Mouse (Mus musculus) C2C12 (cell line): ENCODE measurements at regions not wholly inside any gene's neighbourhood (a gene's known extent, or its start where the extent isn't known, plus 50 kb on each side); places are given as distances from the start of the nearest gene placed in this dataset.

Source experiments
- H3K27me3 ChIP-seq: one replicate; pipeline ENCODE4 v1.6.1; 2011; ENCODE audit not compliant: control insufficient read depth, insufficient read depth, insufficient read length
- H3K36me3 ChIP-seq: one replicate; pipeline ENCODE4 v1.6.1; 2011; ENCODE audit not compliant: control insufficient read depth, insufficient read depth
- H3K4me3 ChIP-seq: one replicate; pipeline ENCODE4 v1.5.1; 2011; ENCODE audit warnings: mild to moderate bottlenecking, control low read depth; ENCODE audit not compliant: poor library complexity, insufficient read depth, severe bottlenecking
- H3K79me2 ChIP-seq: one replicate; pipeline ENCODE4 v1.6.1; 2011; ENCODE audit not compliant: control insufficient read depth, insufficient read depth
- H3K79me3 ChIP-seq: one replicate; pipeline ENCODE4 v1.6.1; 2011; ENCODE audit warnings: low read depth, control low read depth
- H3ac ChIP-seq: one replicate; pipeline ENCODE3; 2011; ENCODE audit warnings: low read depth; ENCODE audit not compliant: control insufficient read depth, insufficient read length
- CEBPB ChIP-seq: IDR thresholded peaks from one replicate; pipeline ENCODE4 v1.6.1; 2011; ENCODE audit warnings: low read depth, mild to moderate bottlenecking, control low read depth, moderate library complexity
- CTCF ChIP-seq: IDR thresholded peaks from one replicate; pipeline ENCODE4 v1.5.1; 2011; ENCODE audit not compliant: control insufficient read depth, insufficient read depth, insufficient read length
- FOSL1 ChIP-seq: IDR thresholded peaks from one replicate; pipeline ENCODE4 v1.8.0; 2011; ENCODE audit warnings: mild to moderate bottlenecking, low read length; ENCODE audit not compliant: poor library complexity, insufficient read depth, severe bottlenecking
- MAX ChIP-seq: IDR thresholded peaks from one replicate; pipeline ENCODE4 v1.6.1; 2011; ENCODE audit warnings: mild to moderate bottlenecking, control low read depth
- MYOD1 ChIP-seq: IDR thresholded peaks from one replicate; pipeline ENCODE4 v1.6.1; 2011; ENCODE audit warnings: low read depth; ENCODE audit not compliant: control insufficient read depth, insufficient read length
- MYOG ChIP-seq: IDR thresholded peaks from one replicate; pipeline ENCODE4 v1.6.1; 2011; ENCODE audit not compliant: control insufficient read depth, insufficient read length; ENCODE audit errors: extremely low read depth
- USF1 ChIP-seq: IDR thresholded peaks from one replicate; pipeline ENCODE4 v1.6.1; 2011; ENCODE audit warnings: low read depth, mild to moderate bottlenecking, control low read depth, moderate library complexity

GRCm38 (mm10) chr6:31921561-31922152 is 128.4 kb upstream of the 1700012A03Rik start:
- no peaks in the 10 kb centered on the region for H3K27me3 ChIP-seq
- no peak for TF ChIP-seq USF1
- no peak for TF ChIP-seq MAX
- no peak for TF ChIP-seq CTCF
- TF ChIP-seq CEBPB, result no peak
- no peak for TF ChIP-seq MYOD1
- no peak for TF ChIP-seq MYOG
- TF ChIP-seq FOSL1, result no peak
- H3ac ChIP-seq, result no peak overlapping the region
- no peaks in the 10 kb centered on the region for H3K79me2 ChIP-seq
- H3K36me3 ChIP-seq, result no peaks in the 10 kb centered on the region
- no peak overlapping the region for H3K4me3 ChIP-seq
- no peaks in the 10 kb centered on the region for H3K79me3 ChIP-seq

- Histone ChIP-seq H3ac (no peak overlapping the region), H3K79me3 (no peaks in the 10 kb centered on the region), H3K27me3 (no peaks in the 10 kb centered on the region), H3K4me3 (no peak overlapping the region), H3K79me2 (no peaks in the 10 kb centered on the region), H3K36me3 (no peaks in the 10 kb centered on the region)
- TF ChIP-seq CTCF, result no peak
- no peak for TF ChIP-seq MYOG
- TF ChIP-seq USF1, result no peak
- TF ChIP-seq CEBPB, result no peak
- TF ChIP-seq MAX, result no peak
- no peak for TF ChIP-seq FOSL1
- no peak for TF ChIP-seq MYOD1
Observed at GRCm38 (mm10) chr6:31917411-31918131, 132.5 kb upstream of the 1700012A03Rik start.

DNA sequence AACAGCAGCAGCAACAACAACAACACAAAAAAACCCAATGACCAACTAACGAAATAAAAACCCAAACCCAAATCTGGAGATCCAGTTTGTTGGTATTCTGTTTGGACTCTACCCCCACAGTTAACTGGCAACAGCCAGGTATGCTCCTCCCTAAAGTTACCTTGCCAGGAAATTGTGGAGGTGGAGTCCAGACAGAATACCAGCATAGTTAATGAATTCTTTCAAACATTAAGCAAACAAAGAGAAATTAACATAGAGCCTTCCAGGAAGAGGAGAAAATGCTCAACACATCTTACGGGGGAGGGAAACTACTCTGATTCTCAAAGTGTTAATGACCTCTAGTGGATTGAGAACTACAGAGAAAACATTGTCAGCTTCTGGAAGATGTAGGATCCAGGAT is 148.3 kb upstream of the 1700012A03Rik start:
- TF ChIP-seq FOSL1 (no peak), MYOD1 (no peak), MYOG (no peak), USF1 (no peak), CEBPB (no peak), CTCF (no peak), MAX (no peak)
- Histone ChIP-seq H3K79me2 (no peaks in the 10 kb centered on the region), H3K4me3 (no peak overlapping the region), H3K36me3 (no peaks in the 10 kb centered on the region), H3ac (no peak overlapping the region), H3K27me3 (no peaks in the 10 kb centered on the region), H3K79me3 (no peaks in the 10 kb centered on the region)

DNA sequence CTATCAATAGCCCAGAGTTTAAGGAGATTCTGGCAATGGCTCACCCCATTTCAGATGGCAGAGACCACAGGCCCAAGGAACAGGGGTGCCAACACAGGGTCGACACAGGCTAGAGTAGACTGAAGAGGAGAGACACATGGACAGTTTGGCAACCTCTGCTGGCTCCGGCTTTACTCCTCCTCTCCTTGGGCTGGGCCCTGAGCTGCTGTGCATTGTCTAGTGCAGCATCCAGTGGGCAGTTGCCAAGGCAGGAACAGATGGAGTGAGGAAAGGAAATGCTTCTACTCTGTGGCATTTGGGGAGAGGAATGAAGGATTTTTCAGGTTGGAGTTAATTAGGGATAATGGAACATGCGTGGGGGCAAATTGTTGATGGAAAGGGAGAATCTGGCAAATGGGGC is 151.0 kb upstream of the 1700012A03Rik start:
- Histone ChIP-seq H3K27me3 (no peaks in the 10 kb centered on the region), H3ac (no peak overlapping the region), H3K4me3 (no peak overlapping the region), H3K79me2 (no peaks in the 10 kb centered on the region), H3K36me3 (no peaks in the 10 kb centered on the region), H3K79me3 (no peaks in the 10 kb centered on the region)
- TF ChIP-seq MYOD1 (no peak), FOSL1 (no peak), CTCF (no peak), MAX (no peak), CEBPB (no peak), USF1 (no peak), MYOG (no peak)

DNA sequence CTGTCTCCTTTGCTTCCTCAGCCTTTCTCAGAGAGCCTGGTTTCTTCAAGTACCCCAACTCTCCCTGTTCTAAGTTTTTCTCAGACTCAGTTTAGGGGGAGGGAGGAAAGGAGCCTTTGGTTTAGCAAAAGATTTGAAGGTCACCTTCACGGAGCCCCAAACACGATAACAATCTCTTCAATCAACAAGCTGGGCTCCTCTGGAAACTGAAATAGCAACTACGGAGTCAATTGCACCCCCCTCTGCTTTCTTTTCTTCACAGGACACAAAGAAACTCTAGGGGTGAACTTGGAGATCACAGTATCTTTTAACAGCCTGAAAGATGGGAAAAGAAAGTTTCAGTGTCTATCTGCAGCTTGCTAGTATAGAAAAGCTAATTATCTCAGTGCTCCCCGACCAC is 151.4 kb upstream of the 1700012A03Rik start:
- H3ac ChIP-seq, result no peak overlapping the region

More for the DNA sequence above, 151.4 kb upstream of the 1700012A03Rik start:
- no peaks in the 10 kb centered on the region for H3K27me3 ChIP-seq
- TF ChIP-seq MYOG (no peak), CTCF (no peak), MYOD1 (no peak), MAX (no peak), CEBPB (no peak), FOSL1 (no peak), USF1 (no peak)
- H3K79me2 ChIP-seq, result no peaks in the 10 kb centered on the region
- no peaks in the 10 kb centered on the region for H3K79me3 ChIP-seq
- H3K36me3 ChIP-seq, result no peaks in the 10 kb centered on the region
- H3K4me3 ChIP-seq, result no peak overlapping the region
